Mouse (Mus musculus): ENCODE results near the gene Notch1. TPM values are rescaled to one million over a fixed set of nuclear protein-coding genes. Genes with fewer than 3 reads are reported as not detected.

The Notch1 gene
- polyA plus RNA-seq, 1 experiment from 2014 or later = 20.8 TPM

GRCm38 (mm10) chr2:26525355-26526018, 9.0 kb upstream of the Notch1 start:
- Histone ChIP-seq H3K4me3 (ENCODE audit: low read depth, low read length) (no peak overlapping the region), H3K9ac (replicated peaks; ENCODE audit: low read depth, low read length) (no peak overlapping the region), H3K27ac (ENCODE audit: low read depth, low read length) (no peak overlapping the region; the same call in 1 of the 2 replicates), H3K9me3 (ENCODE audit: control insufficient read depth, low read length) (no peaks in the 10 kb centered on the region), H3K36me3 (ENCODE audit: control insufficient read depth, insufficient read depth, low read length) (no peaks in the 10 kb centered on the region), H3K4me2 (ENCODE audit: low read depth, low read length) (no peak overlapping the region), H3K4me1 (ENCODE audit: control insufficient read depth, insufficient read depth, low read length) (no peaks in the 10 kb centered on the region), H3K27me3 (ENCODE audit: control insufficient read depth, insufficient read depth, low read length) (no peaks in the 10 kb centered on the region)
- 50% methylated on average over 9 of the region's 9 CpGs for WGBS
- ATAC-seq (ENCODE audit: low read depth) = no peak

DNA sequence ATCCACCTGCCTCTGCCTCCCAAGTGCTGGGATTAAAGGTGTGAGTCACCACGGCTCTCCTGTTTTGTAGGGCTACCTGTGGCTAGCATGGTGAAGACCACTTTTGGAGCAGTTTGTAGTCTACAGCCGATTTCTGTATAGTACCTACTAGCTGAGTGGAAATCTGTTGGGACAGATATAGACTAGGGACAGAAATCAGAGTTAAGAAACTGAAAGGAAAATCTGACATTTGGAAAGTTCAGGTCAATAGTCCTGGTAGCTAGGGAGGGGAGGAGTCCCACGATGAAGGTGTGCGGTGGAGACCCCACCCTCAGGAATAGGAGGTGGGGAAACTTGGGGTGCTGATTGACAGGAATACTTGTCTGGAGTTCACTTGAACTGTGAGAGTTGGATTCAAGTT, 5.9 kb upstream of the Notch1 start:
- no peak for ATAC-seq (ENCODE audit: low read depth)
- no peak overlapping the region for H3K4me3 ChIP-seq (ENCODE audit: low read depth, low read length)
- H3K4me2 ChIP-seq (ENCODE audit: low read depth, low read length) = no peak overlapping the region
- H3K27me3 ChIP-seq (ENCODE audit: control insufficient read depth, insufficient read depth, low read length) = no peaks in the 10 kb centered on the region
- H3K36me3 ChIP-seq (ENCODE audit: control insufficient read depth, insufficient read depth, low read length) = no peaks in the 10 kb centered on the region
- no peak overlapping the region for H3K27ac ChIP-seq (ENCODE audit: low read depth, low read length)
- H3K9ac ChIP-seq (replicated peaks; ENCODE audit: low read depth, low read length) = no peak overlapping the region
- no peaks in the 10 kb centered on the region for H3K9me3 ChIP-seq (ENCODE audit: control insufficient read depth, low read length)
- H3K4me1 ChIP-seq (ENCODE audit: control insufficient read depth, insufficient read depth, low read length) = no peaks in the 10 kb centered on the region
- 93% methylated on average over 4 of the region's 4 CpGs for WGBS

- ATAC-seq (ENCODE audit: low read depth) = no peak
- no peaks in the 10 kb centered on the region for H3K9me3 ChIP-seq (ENCODE audit: control insufficient read depth, low read length)
- H3K4me3 ChIP-seq (ENCODE audit: low read depth, low read length) = no peak overlapping the region
- H3K27me3 ChIP-seq (ENCODE audit: control insufficient read depth, insufficient read depth, low read length) = no peaks in the 10 kb centered on the region
- H3K4me1 ChIP-seq (ENCODE audit: control insufficient read depth, insufficient read depth, low read length) = 0 out of 2 replicates have a peak, but pooled peaks cover 4% of the 10 kb centered on the region
- WGBS = 84% methylated on average over 6 of the region's 6 CpGs
- H3K27ac ChIP-seq (ENCODE audit: low read depth, low read length) = no peak overlapping the region
- H3K36me3 ChIP-seq (ENCODE audit: control insufficient read depth, insufficient read depth, low read length) = no peaks in the 10 kb centered on the region
- no peak overlapping the region for H3K4me2 ChIP-seq (ENCODE audit: low read depth, low read length)
- no peak overlapping the region for H3K9ac ChIP-seq (replicated peaks; ENCODE audit: low read depth, low read length)
Measured at GRCm38 (mm10) chr2:26519753-26520152, 3.3 kb upstream of the Notch1 start.

DNA sequence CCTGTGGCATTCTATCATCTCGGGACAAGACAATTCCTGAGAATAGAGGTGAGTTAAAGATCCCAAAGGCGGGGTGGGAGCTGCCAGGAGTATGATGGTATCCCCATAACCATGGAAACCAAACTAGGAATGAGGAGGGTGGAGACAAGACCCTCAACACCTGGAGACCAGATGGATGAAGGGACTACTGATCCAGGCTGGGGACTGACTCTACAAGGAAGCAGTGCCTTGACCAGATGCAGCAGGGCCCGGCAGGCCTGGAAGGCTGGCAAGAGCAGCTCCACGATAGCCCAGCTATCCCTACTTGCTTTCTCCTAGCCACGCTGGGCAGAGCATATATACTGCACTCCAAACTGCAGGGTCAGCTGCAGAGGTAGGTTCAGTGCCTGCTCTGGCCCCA, 524 bp upstream of the Notch1 start:
- no peak overlapping the region for H3K27ac ChIP-seq (ENCODE audit: low read depth, low read length)
- H3K36me3 ChIP-seq (ENCODE audit: control insufficient read depth, insufficient read depth, low read length) = no peaks in the 10 kb centered on the region
- 83% methylated on average over 5 of the region's 5 CpGs for WGBS
- no peak overlapping the region for H3K4me3 ChIP-seq (ENCODE audit: low read depth, low read length)
- H3K4me2 ChIP-seq (ENCODE audit: low read depth, low read length) = no peak overlapping the region
- H3K9me3 ChIP-seq (ENCODE audit: control insufficient read depth, low read length) = no peaks in the 10 kb centered on the region
- H3K9ac ChIP-seq (replicated peaks; ENCODE audit: low read depth, low read length) = no peak overlapping the region
- ATAC-seq (ENCODE audit: low read depth) = no peak
- H3K4me1 ChIP-seq (ENCODE audit: control insufficient read depth, insufficient read depth, low read length) = 0 out of 2 replicates have a peak, but pooled peaks cover 4% of the 10 kb centered on the region
- no peaks in the 10 kb centered on the region for H3K27me3 ChIP-seq (ENCODE audit: control insufficient read depth, insufficient read depth, low read length)

- no peak overlapping the region for H3K4me3 ChIP-seq (ENCODE audit: low read depth, low read length)
- ATAC-seq (ENCODE audit: low read depth) = no peak
- no peak overlapping the region for H3K9ac ChIP-seq (replicated peaks; ENCODE audit: low read depth, low read length)
- H3K27me3 ChIP-seq (ENCODE audit: control insufficient read depth, insufficient read depth, low read length) = no peaks in the 10 kb centered on the region
- no peak overlapping the region for H3K4me2 ChIP-seq (ENCODE audit: low read depth, low read length)
- H3K27ac ChIP-seq (ENCODE audit: low read depth, low read length) = no peak overlapping the region
- 0 out of 2 replicates have a peak, but pooled peaks cover 4% of the 10 kb centered on the region for H3K4me1 ChIP-seq (ENCODE audit: control insufficient read depth, insufficient read depth, low read length)
- H3K36me3 ChIP-seq (ENCODE audit: control insufficient read depth, insufficient read depth, low read length) = no peaks in the 10 kb centered on the region
- WGBS = 75% methylated on average over 2 of the region's 2 CpGs
- H3K9me3 ChIP-seq (ENCODE audit: control insufficient read depth, low read length) = no peaks in the 10 kb centered on the region
Measured at GRCm38 (mm10) chr2:26515335-26515734, 1.1 kb downstream of the Notch1 start.

DNA sequence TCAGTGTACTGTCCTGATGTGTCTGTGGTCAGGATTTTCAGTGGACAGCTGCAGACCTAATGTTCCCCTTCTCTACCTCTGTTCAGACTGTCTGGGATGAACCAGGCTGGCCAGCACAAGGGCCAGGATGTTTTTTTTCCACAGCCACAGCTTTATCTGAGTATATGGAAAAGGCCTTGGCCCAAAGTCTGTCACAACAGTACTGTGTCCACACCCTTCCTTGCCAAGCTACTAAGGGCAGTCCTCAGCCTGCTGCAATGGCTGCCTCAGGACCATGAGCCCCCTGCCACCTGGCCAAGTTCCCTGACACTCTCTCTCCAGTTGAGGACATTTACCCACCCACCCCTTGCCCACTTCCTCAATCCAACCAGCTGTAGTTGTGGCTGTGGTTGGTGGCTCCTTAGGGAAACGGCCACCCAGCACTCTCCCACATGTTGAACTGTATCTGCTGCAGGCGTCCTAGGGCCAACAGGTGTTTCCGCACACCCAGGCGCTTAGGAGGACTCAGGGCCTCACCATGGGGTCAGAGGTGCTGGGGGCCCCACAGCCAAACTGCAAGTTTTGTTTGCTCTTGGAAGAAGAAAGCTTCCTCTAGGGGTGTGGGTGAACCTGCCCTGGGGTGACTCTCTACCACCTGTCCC, 3.2 kb downstream of the Notch1 start:
- Histone ChIP-seq H3K27ac (ENCODE audit: low read depth, low read length) (no peak overlapping the region), H3K4me1 (ENCODE audit: control insufficient read depth, insufficient read depth, low read length) (peaks cover 4% of the 10 kb centered on the region; the same call in 1 of the 2 replicates), H3K36me3 (ENCODE audit: control insufficient read depth, insufficient read depth, low read length) (no peaks in the 10 kb centered on the region), H3K9me3 (ENCODE audit: control insufficient read depth, low read length) (no peaks in the 10 kb centered on the region), H3K4me2 (ENCODE audit: low read depth, low read length) (no peak overlapping the region), H3K4me3 (ENCODE audit: low read depth, low read length) (no peak overlapping the region), H3K27me3 (ENCODE audit: control insufficient read depth, insufficient read depth, low read length) (no peaks in the 10 kb centered on the region), H3K9ac (replicated peaks; ENCODE audit: low read depth, low read length) (no peak overlapping the region)
- no peak for ATAC-seq (ENCODE audit: low read depth)
- WGBS = 82% methylated on average over 4 of the region's 4 CpGs

GRCm38 (mm10) chr2:26508661-26509060, 7.8 kb downstream of the Notch1 start:
- Histone ChIP-seq H3K27ac (ENCODE audit: low read depth, low read length) (no peak overlapping the region), H3K9ac (replicated peaks; ENCODE audit: low read depth, low read length) (no peak overlapping the region), H3K36me3 (ENCODE audit: control insufficient read depth, insufficient read depth, low read length) (no peaks in the 10 kb centered on the region), H3K4me1 (ENCODE audit: control insufficient read depth, insufficient read depth, low read length) (peaks cover 7% of the 10 kb centered on the region), H3K4me2 (ENCODE audit: low read depth, low read length) (no peak overlapping the region), H3K27me3 (ENCODE audit: control insufficient read depth, insufficient read depth, low read length) (no peaks in the 10 kb centered on the region), H3K4me3 (ENCODE audit: low read depth, low read length) (no peak overlapping the region), H3K9me3 (ENCODE audit: control insufficient read depth, low read length) (no peaks in the 10 kb centered on the region)
- 85% methylated on average over 5 of the region's 5 CpGs for WGBS
- no peak for ATAC-seq (ENCODE audit: low read depth)

GRCm38 (mm10) chr2:26507961-26508391, 8.5 kb downstream of the Notch1 start:
- H3K4me3 ChIP-seq (ENCODE audit: low read depth, low read length) = no peak overlapping the region
- H3K27ac ChIP-seq (ENCODE audit: low read depth, low read length) = peak overlapping the region; percentile 36; the same call in 1 of the 2 replicates
- H3K9me3 ChIP-seq (ENCODE audit: control insufficient read depth, low read length) = no peaks in the 10 kb centered on the region
- no peaks in the 10 kb centered on the region for H3K36me3 ChIP-seq (ENCODE audit: control insufficient read depth, insufficient read depth, low read length)
- ATAC-seq (ENCODE audit: low read depth) = no peak
- 20% methylated on average over 6 of the region's 6 CpGs for WGBS
- H3K4me1 ChIP-seq (ENCODE audit: control insufficient read depth, insufficient read depth, low read length) = peaks cover 14% of the 10 kb centered on the region
- no peaks in the 10 kb centered on the region for H3K27me3 ChIP-seq (ENCODE audit: control insufficient read depth, insufficient read depth, low read length)
- no peak overlapping the region for H3K9ac ChIP-seq (replicated peaks; ENCODE audit: low read depth, low read length)
- H3K4me2 ChIP-seq (ENCODE audit: low read depth, low read length) = no peak overlapping the region

DNA sequence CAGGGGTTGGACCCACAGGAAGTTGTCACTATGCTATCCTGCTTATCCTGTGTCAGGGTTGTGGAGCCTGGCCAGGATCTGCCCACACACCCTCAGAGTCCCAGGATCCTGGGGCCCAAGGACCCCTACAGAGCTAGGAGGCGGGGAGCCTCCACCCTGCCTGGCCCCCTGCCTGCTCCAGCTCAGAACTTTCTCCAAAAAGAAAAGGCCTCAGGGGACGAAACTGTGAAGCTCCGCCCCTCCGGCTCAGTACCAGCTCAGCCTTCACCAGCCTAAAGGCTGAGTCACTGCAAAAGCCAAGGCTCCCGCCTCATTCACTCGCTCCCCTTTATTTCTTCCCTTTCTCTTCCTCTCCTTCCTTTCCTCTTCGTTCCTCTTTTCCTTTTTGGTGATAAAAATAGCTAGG, 9.0 kb downstream of the Notch1 start:
- Histone ChIP-seq H3K27me3 (ENCODE audit: control insufficient read depth, insufficient read depth, low read length) (peaks cover 2% of the 10 kb centered on the region; the same call in 1 of the 2 replicates), H3K36me3 (ENCODE audit: control insufficient read depth, insufficient read depth, low read length) (no peaks in the 10 kb centered on the region), H3K4me3 (ENCODE audit: low read depth, low read length) (no peak overlapping the region), H3K4me2 (ENCODE audit: low read depth, low read length) (no peak overlapping the region), H3K4me1 (ENCODE audit: control insufficient read depth, insufficient read depth, low read length) (peaks cover 15% of the 10 kb centered on the region), H3K9ac (replicated peaks; ENCODE audit: low read depth, low read length) (no peak overlapping the region), H3K27ac (ENCODE audit: low read depth, low read length) (peak overlapping the region; percentile 36; the same call in 1 of the 2 replicates), H3K9me3 (ENCODE audit: control insufficient read depth, low read length) (no peaks in the 10 kb centered on the region)
- no peak for ATAC-seq (ENCODE audit: low read depth)
- WGBS = 11% methylated on average over 7 of the region's 7 CpGs
